Mouse (Mus musculus) liver, postnatal 0 days (tissue): Measurements from ENCODE around the gene Tex13c2.

Source experiments
- CTCF ChIP-seq: sonication (generic); IDR thresholded peaks from 2 replicates; pipeline ENCODE4 v1.5.1; 2016; ENCODE audit warnings: antibody characterized with exemption, low read depth
- EP300 ChIP-seq: IDR thresholded peaks from 2 replicates; pipeline ENCODE4 v1.6.1; 2016; ENCODE audit warnings: antibody characterized with exemption, low read depth, mild to moderate bottlenecking

- no peak for TF ChIP-seq EP300
- TF ChIP-seq CTCF = no peak
Observed at GRCm38 (mm10) chrX:42530703-42531102, 41.2 kb downstream of the Tex13c2 start.
